In the genomic region with DNA sequence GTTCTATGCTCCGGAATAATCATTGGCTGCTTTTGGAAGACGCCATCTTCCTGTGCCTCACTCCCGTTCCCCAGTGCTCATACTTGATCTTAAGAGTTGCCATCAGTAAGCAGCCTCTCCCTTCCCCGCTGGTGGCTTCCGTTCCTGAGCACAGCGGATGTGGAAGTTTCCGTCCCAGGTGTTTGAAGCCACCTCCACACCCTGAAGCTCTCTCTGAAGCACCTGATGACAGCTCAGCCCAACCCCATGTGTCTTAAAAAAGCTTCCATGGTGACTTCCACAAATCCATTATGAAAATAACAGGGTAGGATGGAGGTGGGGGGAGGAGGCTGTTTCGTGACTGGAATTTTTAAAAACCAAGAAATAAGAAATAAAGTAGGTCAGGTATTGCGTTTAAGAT, we compare ENCODE assay signal across 22 mouse cellular contexts.
A peak's percentile ranks its signal among the peaks of the same experiment; 100 is the strongest.
DNase-seq lines count a peak whose midpoint lies in the region; ATAC-seq lines count a peak whose summit lies in the region.
"Had no signal": no experiment of that assay in that cellular context is flagged by ENCODE, and none has a peak within 500 bp of the region (broad histone marks: within the 10 kb centered on the region; RNA-seq: fewer than 3 reads in every experiment).

No protein-coding gene starts in this region.

- no peak overlapping the region for H3K9ac ChIP-seq in neural tube, embryonic 15.5 days (replicated peaks)
- H3K9ac ChIP-seq: hindbrain, embryonic 13.5 days; limb, embryonic 15.5 days; neural tube, embryonic 13.5 days; stomach, embryonic 15.5 days had no signal

- H3K4me2 ChIP-seq in neural tube, embryonic 15.5 days, result no peak overlapping the region
- H3K4me2 ChIP-seq: hindbrain, embryonic 13.5 days; limb, embryonic 15.5 days; neural tube, embryonic 13.5 days; stomach, embryonic 15.5 days had no signal

- no peak overlapping the region for H3K27ac ChIP-seq in neural tube, embryonic 15.5 days (replicated peaks)
- H3K27ac ChIP-seq: heart, embryonic 10.5 days; hindbrain, embryonic 13.5 days; kidney, postnatal 0 days; layer of hippocampus, adult 2 months; limb, embryonic 15.5 days; midbrain, embryonic 10.5 days; neural tube, embryonic 13.5 days; stomach, embryonic 15.5 days had no signal

- peak; percentile 60 for DNase-seq in CD4-positive helper T cell, adult 2 months (ENCODE audit: low read depth, low spot score)
- peak; percentile 56 for DNase-seq in thymus, postnatal 0 days (ENCODE audit: low spot score)
- no peak for DNase-seq in urinary bladder, adult 2 months (ENCODE audit: low spot score)
- no peak for DNase-seq in layer of hippocampus, postnatal 10 days (ENCODE audit: low spot score in 2 of 2)
- DNase-seq: adrenal gland, postnatal 36 days; cerebellum, adult 9-10 months; gastrocnemius, postnatal 14 days; heart, postnatal 10 days; lung, adult 2 months; lung, postnatal 4 days had no signal

- no peaks in the 10 kb centered on the region for H3K27me3 ChIP-seq in neural tube, embryonic 15.5 days (replicated peaks)
- H3K27me3 ChIP-seq: hindbrain, embryonic 13.5 days; limb, embryonic 15.5 days; neural tube, embryonic 13.5 days; stomach, embryonic 15.5 days had no signal

- no peak overlapping the region for H3K4me3 ChIP-seq in neural tube, embryonic 15.5 days (replicated peaks)
- H3K4me3 ChIP-seq: heart, embryonic 10.5 days; hindbrain, embryonic 13.5 days; layer of hippocampus, adult 2 months; limb, embryonic 15.5 days; midbrain, embryonic 10.5 days; neural tube, embryonic 13.5 days; stomach, embryonic 15.5 days had no signal

- 92% methylated on average over 9 of the region's 9 CpGs for WGBS in neural tube, embryonic 15.5 days

- H3K9me3 ChIP-seq in neural tube, embryonic 15.5 days (replicated peaks), result no peaks in the 10 kb centered on the region
- H3K9me3 ChIP-seq: heart, embryonic 10.5 days; hindbrain, embryonic 13.5 days; limb, embryonic 15.5 days; midbrain, embryonic 10.5 days; neural tube, embryonic 13.5 days; stomach, embryonic 15.5 days had no signal

- ATAC-seq in CD4-positive, CD25-positive, alpha-beta regulatory T cell, adult 4 months, result peak; percentile 87
- peak; percentile 79 for ATAC-seq in inflammation-experienced regulatory T-cells, adult 6 months
- no peak for ATAC-seq in neural tube, embryonic 15.5 days (ENCODE audit: low FRiP score)
- ATAC-seq: intestine, embryonic 16.5 days had no signal

- no peaks in the 10 kb centered on the region for H3K4me1 ChIP-seq in neural tube, embryonic 15.5 days
- H3K4me1 ChIP-seq: stomach, embryonic 15.5 days had no signal

- no peaks in the 10 kb centered on the region for H3K36me3 ChIP-seq in neural tube, embryonic 15.5 days
- H3K36me3 ChIP-seq: heart, embryonic 10.5 days; hindbrain, embryonic 13.5 days; limb, embryonic 15.5 days; midbrain, embryonic 10.5 days; neural tube, embryonic 13.5 days; stomach, embryonic 15.5 days had no signal

Comparison
In these comparisons a context has a peak if more than half of its experiments do, and no peak if none do; other contexts are left out.
1. DNase-seq: peak in CD4-positive helper T cell, adult 2 months (single experiment) and thymus, postnatal 0 days (single experiment); none in urinary bladder, adult 2 months (single experiment) and layer of hippocampus, postnatal 10 days (0 of 2).